Mouse (Mus musculus): ENCODE results near the gene Plp2. TPM values are rescaled to one million over a fixed set of nuclear protein-coding genes. Genes with fewer than 3 reads are reported as not detected.

The Plp2 gene
- total RNA-seq, 2 experiments from 2014 or later: 41.6 to 54.1 TPM

DNA sequence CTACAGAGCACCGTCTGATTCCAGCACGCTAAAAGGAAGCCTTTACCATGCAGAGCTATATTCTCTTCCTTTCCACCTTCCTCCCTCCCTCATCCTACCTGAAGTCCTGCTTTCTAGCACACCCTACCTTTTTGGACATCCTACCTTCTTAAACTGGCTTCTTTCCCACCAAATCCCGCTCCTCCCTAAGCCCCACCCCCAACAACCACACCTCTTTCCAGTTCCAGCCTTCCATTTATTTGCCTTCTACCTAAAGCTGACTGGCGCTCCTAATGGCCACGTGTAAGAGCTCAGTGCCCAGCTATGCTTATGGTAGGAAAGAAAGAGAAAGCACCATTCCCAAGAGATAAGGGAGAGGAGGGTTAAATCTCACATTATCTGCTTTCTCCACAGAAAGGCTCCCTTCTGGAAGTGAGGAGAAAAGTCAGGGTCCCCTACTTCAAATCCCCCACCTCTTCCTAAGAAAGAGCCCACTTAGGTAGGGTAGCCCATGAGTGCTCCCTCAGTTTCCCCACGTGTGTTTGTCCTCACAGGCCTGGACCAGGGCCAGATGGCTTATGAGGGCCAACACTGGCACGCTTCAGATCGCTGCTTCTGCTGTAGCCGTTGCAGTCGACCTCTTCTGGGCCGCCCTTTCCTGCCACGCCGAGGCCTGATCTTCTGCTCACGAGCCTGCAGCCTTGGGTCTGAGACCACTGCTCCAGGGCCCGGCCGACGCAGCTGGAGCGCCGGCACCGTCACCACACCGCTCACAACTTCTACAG, 5.3 kb downstream of the Plp2 start:
- no peak for DNase-seq (ENCODE audit: low spot score)
- intact Hi-C loops (cut with DNase I): no loop called here

DNA sequence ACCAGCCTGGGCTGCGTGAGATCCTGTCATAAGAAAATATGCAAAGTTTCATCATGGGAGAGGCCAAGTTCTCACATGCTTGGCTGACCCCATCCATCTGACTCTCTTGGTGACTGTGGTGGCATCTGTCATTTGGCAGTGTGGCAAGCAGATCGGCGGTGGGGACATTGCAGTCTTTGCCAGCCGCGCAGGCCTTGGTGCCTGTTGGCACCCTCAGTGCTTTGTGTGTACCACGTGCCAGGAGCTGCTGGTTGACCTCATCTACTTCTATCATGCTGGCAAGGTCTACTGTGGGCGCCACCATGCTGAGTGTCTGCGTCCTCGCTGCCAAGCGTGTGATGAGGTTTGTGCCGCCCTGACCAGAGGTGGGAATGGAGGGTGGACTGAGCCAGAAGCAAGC, 6.4 kb downstream of the Plp2 start:
- intact Hi-C loops (cut with DNase I): no loop called here
- no peak for DNase-seq (ENCODE audit: low spot score)

DNA sequence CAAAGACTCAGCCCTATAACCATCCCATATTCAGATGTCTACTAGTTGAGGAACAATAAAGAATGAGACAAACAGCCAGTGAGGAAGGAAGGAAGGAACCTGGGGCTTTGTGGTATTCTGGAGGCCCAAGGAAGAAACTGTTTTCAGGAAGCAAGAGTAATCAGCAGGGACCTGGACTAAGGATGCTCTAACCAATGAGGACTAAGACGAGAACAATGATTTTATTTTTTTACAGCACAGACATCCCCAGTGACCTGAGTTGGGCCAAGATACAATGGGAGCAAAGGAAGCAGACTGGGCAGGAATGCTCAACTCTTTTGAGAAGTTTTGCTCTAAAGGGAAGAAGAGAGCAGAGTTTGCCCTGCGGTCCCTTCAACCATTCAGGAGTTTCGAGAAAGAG, 8.3 kb downstream of the Plp2 start:
- intact Hi-C loops (cut with DNase I): no loop called here
- no peak for DNase-seq (ENCODE audit: low spot score)

DNA sequence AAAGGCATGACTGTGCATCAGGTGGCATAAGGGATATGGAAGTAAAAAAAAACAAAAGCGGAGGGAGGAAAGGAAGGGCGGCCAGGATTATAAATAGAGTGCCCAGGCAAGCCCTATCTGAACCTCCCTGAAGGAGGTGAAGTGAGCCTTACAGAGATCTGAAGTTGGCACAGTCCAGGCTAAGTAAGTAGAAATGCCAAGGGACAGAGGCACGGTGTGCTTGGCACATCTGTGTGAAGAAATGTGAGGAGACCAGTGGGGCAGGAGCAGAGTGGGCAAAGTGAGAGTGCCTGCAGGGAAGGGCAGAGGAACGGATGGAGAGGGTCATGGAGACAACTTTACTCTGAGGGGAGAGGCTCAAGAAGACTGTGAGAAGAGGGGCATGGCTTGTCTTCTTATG, 10.1 kb downstream of the Plp2 start:
- DNase-seq (ENCODE audit: low spot score): no peak
- intact Hi-C loops (cut with DNase I): no loop called here

DNA sequence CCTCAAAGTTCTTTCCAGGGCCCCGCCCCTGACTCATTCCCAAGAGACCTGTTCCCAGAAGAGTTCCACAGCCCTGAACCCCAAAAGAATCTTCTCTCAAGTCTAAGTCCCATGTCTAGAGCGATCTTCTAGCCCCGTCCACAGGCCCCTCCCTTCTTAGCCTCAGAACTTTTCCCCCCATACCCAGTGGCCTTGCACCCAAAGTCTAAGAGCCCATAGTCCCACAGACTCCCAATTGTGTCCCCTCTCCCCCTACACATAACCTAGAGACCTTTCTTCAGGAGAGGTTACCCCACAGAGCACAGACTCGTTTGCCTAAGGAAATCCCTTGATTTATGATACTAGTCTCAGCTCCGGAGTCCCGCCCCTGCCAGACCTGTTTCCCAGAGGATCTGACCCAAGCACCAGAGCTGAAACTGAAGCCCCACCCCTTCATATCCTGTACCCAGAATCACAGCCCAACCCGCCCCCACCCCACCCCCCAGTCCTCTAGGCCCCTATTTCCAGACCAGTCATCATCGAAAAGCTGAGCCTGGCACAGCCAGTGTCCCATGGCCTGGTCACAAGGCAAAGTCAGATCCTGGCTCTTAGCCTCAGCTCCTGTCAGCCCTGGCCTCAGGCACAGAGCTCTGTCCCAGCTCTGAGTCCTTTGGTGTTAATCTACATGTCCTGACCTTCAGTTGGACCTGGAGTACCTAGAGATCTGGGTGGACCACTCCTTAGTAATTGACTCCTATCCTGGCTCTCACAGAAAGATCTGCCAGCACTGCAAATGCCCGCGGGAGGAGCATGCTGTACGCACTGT, 12.2 kb downstream of the Plp2 start:
- DNase-seq (ENCODE audit: low spot score): no peak
- intact Hi-C loops (cut with DNase I): no loop called here

DNA sequence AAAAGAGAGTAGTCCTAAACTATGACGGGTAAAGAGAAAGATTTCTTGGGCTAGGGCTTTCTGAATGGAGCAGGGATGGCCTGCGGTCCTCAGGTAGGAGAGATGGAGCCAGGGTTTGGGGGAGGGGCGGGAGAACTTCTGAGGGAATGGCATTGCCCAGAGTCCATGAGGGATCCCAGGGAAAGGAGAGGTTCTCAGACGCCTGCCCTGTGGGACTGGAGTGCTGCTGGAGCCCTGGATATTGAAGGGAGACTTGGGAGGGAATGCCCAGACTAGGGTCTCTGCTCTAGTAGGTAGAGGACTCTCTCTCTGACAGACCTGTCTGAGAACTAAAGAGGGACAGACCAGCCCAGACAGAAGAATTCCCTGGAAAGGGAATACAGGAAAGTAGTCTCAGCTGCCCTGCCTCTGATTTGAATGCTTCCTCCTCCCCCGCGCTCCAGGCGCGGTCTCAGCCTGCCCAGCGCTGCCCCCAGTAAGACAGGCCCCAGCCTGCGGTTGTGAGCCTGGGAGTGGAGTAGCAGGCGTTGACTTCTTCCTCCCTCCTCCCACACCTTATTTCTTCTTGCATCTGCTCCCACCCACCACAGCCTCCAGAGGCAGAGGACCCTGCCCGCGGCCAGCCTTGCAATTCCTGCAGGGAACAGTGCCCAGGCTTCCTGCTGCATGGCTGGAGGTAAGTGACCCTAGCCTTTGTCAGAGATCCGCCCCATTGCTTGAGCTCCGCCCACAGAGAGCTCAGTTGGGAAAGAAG, 13.0 kb downstream of the Plp2 start:
- intact Hi-C loops (cut with DNase I): no loop called here
- DNase-seq (ENCODE audit: low spot score): no peak

DNA sequence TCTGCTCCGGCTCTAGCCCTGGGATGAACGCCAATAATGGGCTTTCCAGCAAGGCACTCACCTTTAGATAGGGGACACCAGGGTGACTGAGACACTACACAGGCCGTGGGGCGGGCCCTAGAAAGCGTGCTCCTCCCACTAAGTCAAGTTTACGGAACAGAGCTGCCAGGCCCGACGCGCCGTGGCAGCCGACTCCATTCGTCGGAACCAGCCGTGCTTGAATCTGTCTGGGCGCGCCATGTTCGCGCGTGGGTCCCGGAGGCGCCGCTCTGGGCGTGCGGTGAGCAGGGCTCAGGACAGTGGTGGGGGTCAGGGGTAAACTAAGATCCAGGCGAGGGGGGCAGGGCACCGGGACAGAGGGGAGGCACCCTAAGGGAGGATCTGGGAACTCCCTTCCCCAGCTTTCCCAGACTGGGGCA, 14.0 kb downstream of the Plp2 start, which contains the start of gene Prickle3:
Gene Prickle3 (plus strand): TSS at position 40 of the 419 bp plus-strand sequence.
- intact Hi-C loops (cut with DNase I): no loop called here
- DNase-seq (ENCODE audit: low spot score): peak; percentile 53

DNA sequence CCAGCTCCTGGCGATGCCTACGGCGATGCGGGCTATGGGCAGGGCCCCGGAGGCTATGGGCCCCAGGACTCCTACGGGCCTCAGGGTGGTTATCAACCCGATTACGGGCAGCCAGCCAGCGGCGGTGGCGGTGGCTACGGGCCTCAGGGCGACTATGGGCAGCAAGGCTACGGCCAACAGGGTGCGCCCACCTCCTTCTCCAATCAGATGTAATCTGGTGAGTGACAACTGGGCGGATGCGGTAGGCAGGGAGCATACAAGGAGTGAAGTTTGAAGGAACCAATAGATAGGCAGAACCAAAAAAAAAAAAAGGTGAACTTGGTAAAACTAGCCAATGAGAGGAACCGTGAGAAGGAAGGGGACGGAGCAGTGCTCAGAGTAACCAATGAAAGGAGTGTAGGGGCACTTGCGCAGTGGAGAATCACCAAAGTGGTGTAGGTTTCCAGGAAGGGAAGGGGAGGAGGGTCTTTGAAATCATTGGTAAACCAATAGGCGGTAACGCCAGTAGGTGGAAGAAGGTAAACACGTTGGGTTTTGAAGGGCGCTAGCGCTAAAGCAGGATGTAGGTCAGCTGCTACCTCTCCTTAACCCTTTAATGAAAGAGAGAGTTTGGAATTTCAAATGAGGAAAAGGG, 22.4 kb downstream of the Plp2 start:
- intact Hi-C loops (cut with DNase I): loop anchor here (1.0 to 5.0 kb wide), 3 partner anchors 34 to 76 kb away; partner anchors contain the start of genes Foxp3, Magix and Ppp1r3f
- DNase-seq (ENCODE audit: low spot score): peak; percentile 77

DNA sequence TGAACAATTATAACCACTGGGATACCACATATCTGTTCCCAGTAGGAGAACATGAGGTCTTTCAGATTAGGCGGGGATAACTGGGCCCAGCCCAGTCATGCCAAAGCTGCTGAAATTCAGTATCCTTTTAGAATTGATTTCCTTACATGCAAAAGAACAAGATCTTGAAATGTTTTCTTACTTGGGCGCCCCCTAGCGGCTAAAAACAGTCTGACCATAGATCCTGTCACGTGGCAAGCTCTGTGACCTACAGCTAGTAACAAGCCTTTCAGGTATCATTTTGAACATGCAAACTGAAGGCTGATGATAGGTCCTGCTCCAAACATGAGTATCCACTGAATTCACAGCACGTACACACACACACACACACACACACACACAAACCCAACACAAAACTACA, 25.8 kb downstream of the Plp2 start:
- no peak for DNase-seq (ENCODE audit: low spot score)
- intact Hi-C loops (cut with DNase I): loop anchor here (2.0 to 5.0 kb wide), 3 partner anchors 37 to 223 kb away; partner anchors contain the start of genes Foxp3, Magix and Ppp1r3f

DNA sequence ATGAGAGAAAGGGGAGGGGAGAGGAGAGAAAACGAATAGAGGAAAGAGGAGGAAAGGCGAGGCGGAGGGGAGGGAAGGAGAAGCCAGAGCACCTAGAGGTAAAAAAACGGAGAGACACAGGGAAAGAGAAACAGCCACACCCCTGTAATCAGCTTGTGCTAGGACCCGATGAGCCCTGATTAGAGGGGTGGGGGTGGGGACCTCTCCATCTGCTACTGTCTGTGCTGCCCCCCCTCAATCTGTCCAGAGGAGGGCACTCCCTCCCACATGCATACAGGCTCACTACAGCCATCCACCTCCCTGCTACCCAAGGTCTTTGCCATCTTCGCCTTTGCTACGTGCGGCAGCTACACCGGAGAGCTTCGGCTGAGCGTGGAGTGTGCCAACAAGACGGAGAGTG, 30.4 kb downstream of the Plp2 start:
- intact Hi-C loops (cut with DNase I): loop anchor here (5.0 kb wide), 2 partner anchors 33 to 168 kb away; partner anchors contain the start of genes Cacna1f and Ccdc22

DNA sequence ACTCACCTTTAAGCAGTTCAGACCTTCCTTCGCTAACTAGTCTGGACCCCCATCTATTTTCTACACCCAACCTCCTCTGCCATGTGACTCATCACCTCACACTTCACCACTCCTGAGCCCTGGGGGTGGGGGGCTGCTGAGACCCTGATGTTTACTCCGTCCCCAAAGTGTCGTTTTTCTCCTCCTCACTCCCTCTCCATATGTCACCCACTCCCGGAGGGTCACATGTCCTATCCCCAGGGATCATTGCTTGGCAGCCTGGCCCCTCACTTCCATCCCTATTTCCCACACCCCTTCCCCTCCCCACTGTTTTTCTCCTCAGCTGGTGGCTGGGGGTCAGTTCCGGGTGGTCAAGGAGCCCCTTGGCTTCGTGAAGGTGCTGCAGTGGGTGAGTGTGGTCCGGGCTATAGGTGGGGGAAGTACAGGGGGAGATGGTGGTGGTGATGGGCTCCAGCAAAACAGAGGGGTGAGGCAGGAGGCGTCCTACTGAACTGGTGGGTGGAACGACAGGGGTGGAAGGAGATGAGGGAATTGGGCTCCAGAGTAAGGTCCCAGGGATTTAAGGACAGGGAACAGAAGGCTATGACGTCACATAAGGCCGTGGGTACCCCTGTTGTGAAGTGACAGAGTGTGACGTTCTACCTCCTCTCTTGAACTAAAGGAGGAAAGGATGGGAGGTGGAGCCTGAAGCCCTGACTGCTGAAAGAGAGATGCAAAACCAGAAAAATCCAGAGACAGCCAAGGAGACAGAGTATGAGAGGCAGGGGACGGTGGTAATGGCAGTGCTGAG, 31.5 kb downstream of the Plp2 start:
- intact Hi-C loops (cut with DNase I): loop anchor here (5.0 kb wide), 2 partner anchors 32 to 167 kb away; partner anchors contain the start of genes Cacna1f and Ccdc22
- no peak for DNase-seq (ENCODE audit: low spot score)

More for the DNA sequence above, 30.4 kb downstream of the Plp2 start:
- DNase-seq (ENCODE audit: low spot score): no peak

DNA sequence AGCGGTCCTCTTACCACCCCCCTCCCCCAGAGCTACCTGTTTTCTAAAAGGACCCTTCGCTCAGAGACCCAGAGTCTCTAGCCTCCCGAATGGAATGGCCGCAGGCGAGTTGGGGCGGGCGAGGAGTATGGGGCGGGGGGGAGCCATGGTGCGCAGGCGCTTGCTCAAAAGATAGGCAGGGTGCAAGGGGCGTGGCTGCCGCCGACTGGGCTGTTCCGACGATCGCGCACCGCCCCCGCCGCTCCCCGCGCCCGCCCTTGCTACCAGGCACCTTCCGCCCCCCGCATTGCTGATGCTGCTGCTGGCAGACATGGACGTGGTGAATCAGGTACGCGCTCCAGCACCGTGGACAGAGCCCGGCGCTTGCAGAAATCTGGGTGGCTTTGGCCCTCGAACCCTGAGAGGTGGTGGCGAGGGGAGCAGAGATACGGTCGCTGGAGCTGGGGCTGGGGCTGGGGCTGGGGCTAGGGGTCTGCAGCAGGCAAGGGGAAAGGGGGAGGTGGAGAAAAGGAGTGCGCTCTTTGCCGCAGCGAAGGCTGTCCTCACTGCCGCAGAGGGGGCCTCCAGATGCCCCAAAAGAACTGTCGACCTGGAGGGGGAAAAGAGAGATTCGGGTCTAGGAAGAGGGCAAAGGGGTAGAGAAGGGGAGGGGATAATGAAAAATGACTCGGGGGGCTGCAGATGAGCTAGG, 32.6 kb downstream of the Plp2 start, which contains the start of gene Syp:
Gene Syp (plus strand): TSS at position 71 of the 691 bp plus-strand sequence.
- intact Hi-C loops (cut with DNase I): no loop called here
- no peak for DNase-seq (ENCODE audit: low spot score)

DNA sequence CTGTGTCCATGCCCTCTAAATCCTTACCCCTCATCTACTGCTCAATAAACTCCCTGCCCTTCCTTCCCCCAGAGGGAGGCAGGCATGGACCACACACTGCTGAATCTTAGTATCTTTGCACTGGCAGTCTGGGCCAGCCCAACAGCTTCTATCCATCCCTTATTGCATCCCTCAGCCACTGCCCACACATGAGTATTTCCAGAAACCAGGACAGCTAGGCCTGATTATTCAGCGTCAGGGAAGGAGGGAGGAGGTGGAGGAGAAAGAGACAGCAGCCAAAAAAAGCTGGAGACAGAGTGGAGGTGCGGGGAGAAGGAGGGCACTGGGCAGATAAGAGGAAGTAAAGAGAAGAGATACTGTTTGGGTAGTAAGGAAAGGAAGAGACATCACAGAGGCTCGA, 36.1 kb downstream of the Plp2 start:
- intact Hi-C loops (cut with DNase I): no loop called here

DNA sequence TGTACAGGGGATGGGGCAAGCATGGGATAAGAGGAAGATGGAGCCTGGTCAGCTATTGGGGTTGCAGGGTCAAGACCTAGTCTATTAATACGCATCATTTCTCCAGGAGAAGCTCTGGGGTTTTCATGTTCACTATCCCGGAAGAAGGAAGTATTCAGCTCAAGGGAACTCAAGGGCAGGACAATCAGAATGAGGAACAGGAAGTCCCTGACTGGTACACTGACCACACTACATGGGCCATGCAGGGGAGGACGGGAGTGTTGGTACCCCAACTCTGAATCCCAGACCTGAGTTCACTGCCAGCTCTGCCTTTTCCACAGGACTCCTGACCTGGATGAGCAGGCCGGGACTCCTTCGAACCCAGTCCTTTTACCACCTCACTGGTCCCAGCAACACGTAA, 38.6 kb downstream of the Plp2 start:
- intact Hi-C loops (cut with DNase I): no loop called here
- no peak for DNase-seq (ENCODE audit: low spot score)

More for the DNA sequence above, 36.1 kb downstream of the Plp2 start:
- DNase-seq (ENCODE audit: low spot score): no peak

Data from heart, postnatal 25 days (tissue).